Mouse (Mus musculus): ENCODE data around the gene Vangl1. TPM values are rescaled to one million over a fixed set of nuclear protein-coding genes. Genes with fewer than 3 reads are reported as not detected.

Vangl1 gene
- 0.26 TPM for polyA plus RNA-seq (2017; shearing (Covaris generic))

DNA sequence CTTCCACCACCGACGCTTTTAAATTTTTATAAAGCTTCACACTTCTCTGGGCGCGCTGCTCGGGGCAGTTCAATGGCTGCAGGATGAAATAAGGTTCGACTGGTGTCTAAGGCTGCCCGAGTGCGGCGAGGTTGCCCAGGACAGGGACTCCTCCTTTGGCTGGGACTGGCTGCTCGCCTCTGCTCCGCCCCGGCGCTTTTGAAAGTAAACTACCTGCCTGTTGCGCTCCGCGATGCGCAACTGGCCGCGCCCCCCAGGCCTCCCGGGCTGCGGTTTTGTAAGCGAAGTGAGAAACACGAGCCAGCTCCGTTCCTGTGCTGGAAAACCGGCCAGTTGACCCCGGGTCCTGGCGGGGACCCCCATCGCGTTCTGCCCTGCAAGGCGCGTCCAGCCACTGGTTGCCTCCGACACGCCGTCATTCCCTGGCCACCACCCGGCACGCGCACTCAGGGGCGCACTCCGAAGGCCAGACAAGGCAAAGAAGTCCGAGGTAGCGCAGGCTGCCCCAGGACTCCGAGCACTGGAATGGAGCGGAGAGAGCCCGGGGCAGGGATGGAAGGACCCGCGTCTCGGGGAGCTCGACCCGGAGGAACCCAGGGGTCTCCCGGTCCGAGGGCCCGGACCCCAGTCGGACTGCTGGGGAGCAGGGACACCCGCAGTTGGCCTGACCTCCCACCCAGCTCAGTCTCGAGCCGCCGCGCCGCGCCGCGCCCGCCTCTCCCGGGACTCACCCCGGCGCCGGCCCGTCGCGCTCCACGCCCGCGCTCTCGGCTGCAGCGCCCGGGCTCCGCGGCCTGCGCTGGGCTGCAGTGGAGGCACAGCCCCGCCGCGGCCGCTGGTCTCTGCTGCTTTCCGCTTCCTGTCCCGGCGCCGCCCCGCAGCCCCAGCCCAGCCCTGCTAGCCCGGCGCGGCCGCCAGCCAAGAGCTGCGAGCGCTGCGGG is at the start of gene Vangl1:
TSS of gene Vangl1 (minus strand) at position 913 of the 941 bp plus-strand sequence.

Other genes starting within 250 kb of the Vangl1 start
- not detected for gene Nhlh2, start 194.6 kb downstream of the Vangl1 start, polyA plus RNA-seq (2017; shearing (Covaris generic))
- not detected for gene Casq2, start 118.3 kb downstream of the Vangl1 start, polyA plus RNA-seq (2017; shearing (Covaris generic))